Mouse (Mus musculus) brain, adult 2 months (tissue): ENCODE results near the gene Prkag2.

Experiments used
- DNase-seq: peaks from one replicate; pipeline ENCODE4 v3.0.0; 2011; ENCODE audit warnings: low read depth, low spot score

Gene Prkag2

GRCm38 (mm10) chr5:24970552-24971275, 129.7 kb downstream of the Prkag2 start:
- DNase-seq: no peak

- no peak for DNase-seq
Observed at GRCm38 (mm10) chr5:24969241-24969880, 131.1 kb downstream of the Prkag2 start.

GRCm38 (mm10) chr5:24968792-24969191, 131.7 kb downstream of the Prkag2 start:
- no peak for DNase-seq

- DNase-seq: peak; percentile 43
Observed at GRCm38 (mm10) chr5:24967898-24968535, 132.4 kb downstream of the Prkag2 start.

- peak; percentile 69 for DNase-seq
Observed at GRCm38 (mm10) chr5:24963776-24964175, 136.7 kb downstream of the Prkag2 start.

GRCm38 (mm10) chr5:24960791-24961190, 139.7 kb downstream of the Prkag2 start:
- DNase-seq: peak; percentile 41

GRCm38 (mm10) chr5:24959758-24960157, 140.7 kb downstream of the Prkag2 start:
- no peak for DNase-seq

- no peak for DNase-seq
Observed at GRCm38 (mm10) chr5:24958596-24958995, 141.8 kb downstream of the Prkag2 start.

GRCm38 (mm10) chr5:24956891-24957290, 143.6 kb downstream of the Prkag2 start:
- DNase-seq: peak; percentile 57

GRCm38 (mm10) chr5:24952842-24953741, 147.3 kb downstream of the Prkag2 start:
- peak; percentile 85 for DNase-seq

- no peak for DNase-seq
Observed at GRCm38 (mm10) chr5:24952212-24952611, 148.2 kb downstream of the Prkag2 start.

GRCm38 (mm10) chr5:24950891-24951574, 149.4 kb downstream of the Prkag2 start:
- DNase-seq: no peak

- peak; percentile 71 for DNase-seq
Observed at GRCm38 (mm10) chr5:24950039-24950438, 150.4 kb downstream of the Prkag2 start.

GRCm38 (mm10) chr5:24938046-24938822, 162.2 kb downstream of the Prkag2 start:
- DNase-seq: peak; percentile 78

GRCm38 (mm10) chr5:24936451-24936850, 164.0 kb downstream of the Prkag2 start:
- DNase-seq: no peak

GRCm38 (mm10) chr5:24935446-24935845, 165.0 kb downstream of the Prkag2 start:
- DNase-seq: no peak

GRCm38 (mm10) chr5:24933760-24934159, 166.7 kb downstream of the Prkag2 start:
- no peak for DNase-seq

- no peak for DNase-seq
Observed at GRCm38 (mm10) chr5:24931578-24932185, 168.8 kb downstream of the Prkag2 start.

GRCm38 (mm10) chr5:24930831-24931577, 169.4 kb downstream of the Prkag2 start:
- no peak for DNase-seq
